Mouse (Mus musculus): Measurements from ENCODE around the gene Kcna3. TPM values are rescaled to one million over a fixed set of nuclear protein-coding genes. Genes with fewer than 3 reads are reported as not detected.

Kcna3 gene
- polyA plus RNA-seq, 1 experiment from 2014 or later = 3.9 TPM

- Histone ChIP-seq H3K9me3 (no peaks in the 10 kb centered on the region), H3K4me3 (no peak overlapping the region), H3K9ac (no peak overlapping the region), H3K36me3 (no peaks in the 10 kb centered on the region), H3K27me3 (no peaks in the 10 kb centered on the region), H3K4me2 (no peak overlapping the region), H3K27ac (replicated peaks) (no peak overlapping the region), H3K4me1 (replicated peaks) (no peaks in the 10 kb centered on the region)
- WGBS = 80% methylated on average over 6 of the region's 6 CpGs
- no peak for ATAC-seq (ENCODE audit: low read depth)
These were observed 31.3 kb downstream of the Kcna3 start for GRCm38 (mm10) chr3:107067245-107067644.

DNA sequence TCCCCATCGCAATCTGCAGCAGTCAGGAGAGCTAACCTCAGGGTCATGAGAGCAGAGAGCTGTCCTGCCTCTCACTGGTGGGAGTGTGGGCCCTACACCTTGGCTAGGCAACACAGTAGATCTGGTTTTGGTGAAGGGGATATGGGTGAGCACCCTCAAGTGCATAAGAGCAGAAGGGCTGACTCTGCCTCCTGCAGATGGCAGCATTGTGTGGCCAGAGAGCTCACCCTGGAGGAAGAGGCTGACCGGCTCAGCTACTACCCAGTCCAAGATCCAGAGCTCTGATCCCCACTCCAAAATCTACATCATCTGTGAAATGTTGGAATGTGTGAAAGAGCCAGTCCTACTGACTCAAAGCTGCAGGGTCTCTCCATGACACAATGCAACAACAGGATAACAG, 37.9 kb downstream of the Kcna3 start:
- Histone ChIP-seq H3K9me3 (no peaks in the 10 kb centered on the region), H3K27ac (replicated peaks) (no peak overlapping the region), H3K36me3 (no peaks in the 10 kb centered on the region), H3K4me1 (replicated peaks) (no peaks in the 10 kb centered on the region), H3K27me3 (no peaks in the 10 kb centered on the region), H3K4me2 (no peak overlapping the region), H3K9ac (no peak overlapping the region), H3K4me3 (no peak overlapping the region)
- no peak for ATAC-seq (ENCODE audit: low read depth)
- WGBS = 77% methylated on average over 2 of the region's 2 CpGs

- H3K9me3 ChIP-seq = no peaks in the 10 kb centered on the region
- H3K36me3 ChIP-seq = no peaks in the 10 kb centered on the region
- no peaks in the 10 kb centered on the region for H3K27me3 ChIP-seq
- ATAC-seq (ENCODE audit: low read depth) = no peak
- H3K4me1 ChIP-seq (replicated peaks) = no peaks in the 10 kb centered on the region
- H3K27ac ChIP-seq (replicated peaks) = no peak overlapping the region
- no peak overlapping the region for H3K4me2 ChIP-seq
- 90% methylated on average over 1 of the region's 1 CpGs for WGBS
- no peak overlapping the region for H3K9ac ChIP-seq
- H3K4me3 ChIP-seq = no peak overlapping the region
These were observed 39.7 kb downstream of the Kcna3 start for GRCm38 (mm10) chr3:107075705-107076104.

DNA sequence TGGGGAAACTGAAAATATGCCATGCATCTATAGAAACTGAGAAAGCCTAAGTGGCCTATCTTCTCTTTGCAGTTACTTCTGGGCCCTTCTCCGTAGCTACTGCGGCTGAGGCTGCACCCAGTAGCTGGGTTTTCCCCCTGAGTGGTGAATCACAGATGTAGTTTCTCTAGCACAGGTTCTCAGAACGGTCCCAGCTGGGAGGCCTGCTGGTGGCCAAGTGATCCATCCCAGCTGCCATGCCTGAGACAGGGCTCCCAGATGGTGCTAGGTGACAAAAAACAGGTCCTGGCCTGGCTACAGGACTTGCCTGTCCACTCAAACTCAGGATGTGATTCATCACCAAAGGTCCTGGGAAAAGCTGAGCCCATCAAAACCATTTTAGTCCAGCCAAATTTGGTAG, 40.7 kb downstream of the Kcna3 start:
- no peak for ATAC-seq (ENCODE audit: low read depth)
- 83% methylated on average over 3 of the region's 3 CpGs for WGBS
- no peak overlapping the region for H3K27ac ChIP-seq (replicated peaks)

DNA sequence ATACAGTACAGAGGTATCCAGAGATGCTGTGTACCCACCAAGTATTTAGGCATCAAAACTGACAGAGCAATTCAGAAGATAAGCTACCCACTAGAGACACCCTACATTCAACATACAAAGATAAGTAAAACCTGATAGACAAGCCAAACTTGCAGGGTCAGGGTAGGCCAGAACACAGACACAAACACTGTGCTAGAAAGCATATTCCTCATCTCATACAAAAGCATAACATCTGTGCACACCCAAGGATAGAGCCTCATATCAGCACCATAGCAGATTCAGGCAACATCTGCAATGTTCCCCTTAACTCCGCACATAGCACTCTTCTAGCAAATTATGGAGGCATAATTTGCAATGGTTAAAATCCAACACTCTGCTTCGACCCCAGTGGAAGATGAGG, 41.1 kb downstream of the Kcna3 start:
- no peaks in the 10 kb centered on the region for H3K27me3 ChIP-seq
- H3K36me3 ChIP-seq = no peaks in the 10 kb centered on the region
- H3K27ac ChIP-seq (replicated peaks) = no peak overlapping the region
- no peak overlapping the region for H3K4me2 ChIP-seq
- H3K9ac ChIP-seq = no peak overlapping the region
- 89% methylated on average over 2 of the region's 2 CpGs for WGBS
- H3K4me3 ChIP-seq = no peak overlapping the region
- H3K4me1 ChIP-seq (replicated peaks) = no peaks in the 10 kb centered on the region
- no peaks in the 10 kb centered on the region for H3K9me3 ChIP-seq
- no peak for ATAC-seq (ENCODE audit: low read depth)

More for the DNA sequence above, 40.7 kb downstream of the Kcna3 start:
- Histone ChIP-seq H3K4me3 (no peak overlapping the region), H3K27me3 (no peaks in the 10 kb centered on the region), H3K9ac (no peak overlapping the region), H3K4me2 (no peak overlapping the region), H3K9me3 (no peaks in the 10 kb centered on the region), H3K36me3 (no peaks in the 10 kb centered on the region), H3K4me1 (replicated peaks) (no peaks in the 10 kb centered on the region)

DNA sequence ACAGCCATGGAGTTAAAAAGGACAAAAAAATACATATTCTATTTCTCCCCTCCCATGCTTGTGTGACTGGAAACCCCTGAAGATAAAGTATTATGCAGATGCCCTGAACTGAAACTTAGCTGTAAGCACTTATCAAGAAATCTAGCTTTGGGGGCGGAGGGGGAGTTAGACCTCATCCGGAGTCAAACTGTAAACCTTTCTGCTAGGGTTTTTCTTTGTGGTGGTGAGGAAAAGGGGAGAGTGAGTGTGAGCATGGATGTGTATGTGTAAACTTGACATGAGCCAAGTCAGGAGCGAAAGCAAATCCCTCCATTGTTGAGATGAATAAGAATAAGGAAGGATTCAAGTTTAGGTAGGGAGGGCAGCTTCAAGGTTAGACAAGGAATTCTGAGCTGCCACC, 44.8 kb downstream of the Kcna3 start:
- Histone ChIP-seq H3K9ac (no peak overlapping the region), H3K27me3 (no peaks in the 10 kb centered on the region), H3K36me3 (no peaks in the 10 kb centered on the region), H3K4me1 (replicated peaks) (no peaks in the 10 kb centered on the region), H3K4me2 (no peak overlapping the region), H3K4me3 (no peak overlapping the region), H3K9me3 (no peaks in the 10 kb centered on the region), H3K27ac (replicated peaks) (no peak overlapping the region)
- no peak for ATAC-seq (ENCODE audit: low read depth)
- 93% methylated on average over 3 of the region's 3 CpGs for WGBS

DNA sequence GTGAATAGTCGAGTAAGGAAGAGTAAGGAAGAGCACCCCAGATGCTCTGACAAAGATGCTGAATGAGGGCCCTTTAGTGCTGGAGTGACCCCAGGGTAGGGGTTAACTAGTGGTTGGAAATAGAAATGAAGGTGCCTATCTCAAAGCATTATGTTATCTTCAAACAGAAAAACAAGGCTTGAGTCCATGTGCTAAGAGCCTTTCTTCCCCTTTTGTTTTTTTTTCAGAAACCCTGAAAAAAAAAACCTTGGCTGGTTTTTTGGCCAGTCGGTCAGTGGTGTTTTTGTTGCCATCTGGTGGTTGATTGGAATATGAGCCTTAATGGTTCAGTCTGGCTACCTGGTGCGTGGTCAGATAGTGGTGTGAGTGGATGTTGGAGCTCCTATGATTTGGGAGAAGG, 45.3 kb downstream of the Kcna3 start:
- H3K27ac ChIP-seq (replicated peaks) = no peak overlapping the region
- 35% methylated on average over 3 of the region's 3 CpGs for whole genome bisulfite sequencing
- no peak overlapping the region for H3K4me2 ChIP-seq
- no peaks in the 10 kb centered on the region for H3K9me3 ChIP-seq
- H3K4me1 ChIP-seq (replicated peaks) = no peaks in the 10 kb centered on the region
- H3K9ac ChIP-seq = no peak overlapping the region
- no peak overlapping the region for H3K4me3 ChIP-seq
- ATAC-seq (ENCODE audit: low read depth) = no peak
- no peaks in the 10 kb centered on the region for H3K27me3 ChIP-seq
- no peaks in the 10 kb centered on the region for H3K36me3 ChIP-seq

DNA sequence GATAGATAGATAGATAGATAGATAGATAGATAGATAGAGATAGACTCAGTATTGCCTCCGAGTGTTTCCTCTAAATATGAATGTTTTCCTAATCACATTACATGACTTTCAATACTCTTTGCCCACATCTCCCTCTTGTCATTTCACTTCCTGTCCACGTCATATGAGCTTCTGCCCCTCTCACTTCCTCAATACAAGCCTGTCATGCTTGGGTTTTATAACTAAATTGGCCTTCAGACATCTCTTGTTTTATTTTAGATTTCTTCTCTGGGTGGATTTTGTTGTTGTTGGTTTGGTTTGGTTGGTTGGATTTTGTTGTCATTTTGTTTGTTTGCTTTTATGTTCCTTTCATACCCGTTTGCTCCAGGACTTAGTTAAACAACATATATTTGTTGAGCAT, 48.6 kb downstream of the Kcna3 start:
- no peak overlapping the region for H3K27ac ChIP-seq (replicated peaks)
- no peak overlapping the region for H3K4me3 ChIP-seq
- no peaks in the 10 kb centered on the region for H3K9me3 ChIP-seq
- WGBS = 86% methylated on average over 3 of the region's 3 CpGs
- H3K4me2 ChIP-seq = no peak overlapping the region
- no peaks in the 10 kb centered on the region for H3K4me1 ChIP-seq (replicated peaks)
- no peaks in the 10 kb centered on the region for H3K27me3 ChIP-seq
- H3K9ac ChIP-seq = no peak overlapping the region
- H3K36me3 ChIP-seq = no peaks in the 10 kb centered on the region
- no peak for ATAC-seq (ENCODE audit: low read depth)

- H3K9ac ChIP-seq = no peak overlapping the region
- no peaks in the 10 kb centered on the region for H3K36me3 ChIP-seq
- no peaks in the 10 kb centered on the region for H3K9me3 ChIP-seq
- H3K4me1 ChIP-seq (replicated peaks) = no peaks in the 10 kb centered on the region
- WGBS = 91% methylated on average over 4 of the region's 4 CpGs
- H3K4me3 ChIP-seq = no peak overlapping the region
- H3K4me2 ChIP-seq = no peak overlapping the region
- no peak overlapping the region for H3K27ac ChIP-seq (replicated peaks)
- H3K27me3 ChIP-seq = no peaks in the 10 kb centered on the region
- ATAC-seq (ENCODE audit: low read depth) = no peak
These were observed 51.4 kb downstream of the Kcna3 start for GRCm38 (mm10) chr3:107087410-107087809.

Other genes with a start within 250 kb of the Kcna3 start
- gene Cd53, start 246.0 kb upstream of the Kcna3 start, polyA plus RNA-seq (2015; fragmentation: Nextera tagmentation; extraction: Ambion mirVana) = 5.5 and 6.9 TPM in 2 replicates
- gene Olfr266, start 209.9 kb upstream of the Kcna3 start, polyA plus RNA-seq (2015; fragmentation: Nextera tagmentation; extraction: Ambion mirVana) = not detected in 2 replicates
- gene Kcna2, start 65.0 kb downstream of the Kcna3 start, polyA plus RNA-seq (2015; fragmentation: Nextera tagmentation; extraction: Ambion mirVana) = 1.5 and 1.9 TPM in 2 replicates
- gene Kcna10, start 146.9 kb downstream of the Kcna3 start, polyA plus RNA-seq (2015; fragmentation: Nextera tagmentation; extraction: Ambion mirVana) = not detected in 2 replicates
- 0.27 and 1.2 TPM in 2 replicates for gene Cym, start 185.6 kb downstream of the Kcna3 start, polyA plus RNA-seq (2015; fragmentation: Nextera tagmentation; extraction: Ambion mirVana)
- gene A630076J17Rik, start 194.4 kb downstream of the Kcna3 start, polyA plus RNA-seq (2015; fragmentation: Nextera tagmentation; extraction: Ambion mirVana) = not detected in 2 replicates
- gene Prok1, start 203.5 kb downstream of the Kcna3 start, polyA plus RNA-seq (2015; fragmentation: Nextera tagmentation; extraction: Ambion mirVana) = not detected in 2 replicates
- 220 and 227 TPM in 2 replicates for gene Lamtor5, start 242.7 kb downstream of the Kcna3 start, polyA plus RNA-seq (2015; fragmentation: Nextera tagmentation; extraction: Ambion mirVana)

Data from neural tube, embryonic 13.5 days (tissue).